12 mouse cellular contexts compared by ENCODE assay signal in the genomic region with DNA sequence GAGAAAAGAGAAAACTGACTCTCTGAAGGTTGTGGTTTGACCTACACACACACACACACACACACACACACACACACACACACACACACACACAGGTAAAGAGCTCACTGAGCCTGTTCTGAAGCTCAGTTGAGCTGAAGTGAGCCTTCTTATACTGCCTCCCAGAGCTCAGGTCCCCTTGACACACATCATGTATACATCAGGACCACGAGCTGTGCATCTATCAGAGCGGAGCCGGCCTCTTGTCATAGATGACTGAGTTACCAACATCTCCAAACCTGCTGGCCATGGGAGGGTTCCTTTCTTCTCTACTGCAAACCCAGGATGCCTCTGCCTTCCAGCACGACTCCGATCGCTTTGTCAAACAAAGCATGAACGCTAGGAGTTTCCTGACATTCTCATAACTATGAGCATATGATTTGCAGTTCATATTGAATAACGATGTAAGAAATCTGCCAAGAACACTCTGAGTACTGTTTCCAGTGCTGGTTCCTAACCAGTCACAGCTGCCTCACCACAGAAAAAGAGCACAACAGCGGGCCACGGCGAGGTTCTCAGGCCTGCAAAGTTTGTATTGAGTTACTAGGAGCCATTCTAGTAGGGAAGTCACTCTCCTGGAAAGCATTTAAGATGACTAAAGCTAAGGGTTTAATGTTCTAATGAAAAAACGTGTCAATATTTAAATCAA.
DNase-seq lines count a peak whose midpoint lies in the region; ATAC-seq and TF ChIP-seq lines count a peak whose summit lies in the region.
"Had no signal": no experiment of that assay in that cellular context is flagged by ENCODE, and none has a peak within 500 bp of the region (broad histone marks: within the 10 kb centered on the region; RNA-seq: fewer than 3 reads in every experiment).

No protein-coding gene starts in this region.

- no peak for TF ChIP-seq CTCF in gastrocnemius, adult 2 months (IDR thresholded peaks at IDR 0.05)
- TF ChIP-seq CTCF in embryonic fibroblast, embryonic 13.5 days (IDR thresholded peaks at IDR 0.05; ENCODE audit: borderline replicate concordance, insufficient read depth, low read length), result no peak

- no peaks in the 10 kb centered on the region for H3K27me3 ChIP-seq in stomach, embryonic 15.5 days (replicated peaks)
- H3K27me3 ChIP-seq: liver, embryonic 13.5 days; neural tube, embryonic 15.5 days had no signal

- intact Hi-C loops in gastrocnemius, adult 2 months (cut with DNase I), result no loop called here

- DNase-seq in gastrocnemius, adult 2 months, result no peak
- no peak for DNase-seq in gastrocnemius, postnatal 10 days
- peak; percentile 39 to 60 for DNase-seq in kidney, postnatal 4 days
- DNase-seq in kidney, adult 8-10 months, result no peak
- DNase-seq in frontal cortex, adult 2 months (ENCODE audit: extremely low spot score in 1 of 2, low spot score in 1 of 2), result no peak
- DNase-seq: liver, embryonic 13.5 days; thymus, postnatal 14 days had no signal

- peak overlapping the region; percentile 20; the same call in 1 of the 2 replicates for H3K27ac ChIP-seq in gastrocnemius, adult 2 months
- H3K27ac ChIP-seq in embryonic fibroblast, embryonic 13.5 days (ENCODE audit: insufficient read depth, low read length), result peak overlapping the region; percentile 15; the same call in 1 of the 2 replicates
- H3K27ac ChIP-seq in stomach, embryonic 15.5 days, result peak overlapping the region; percentile 6
- H3K27ac ChIP-seq: hindbrain, embryonic 10.5 days; liver, embryonic 13.5 days; neural tube, embryonic 15.5 days had no signal

- no peaks in the 10 kb centered on the region for H3K9me3 ChIP-seq in stomach, embryonic 15.5 days
- H3K9me3 ChIP-seq: hindbrain, embryonic 10.5 days; liver, embryonic 13.5 days; neural tube, embryonic 15.5 days had no signal

- no peaks in the 10 kb centered on the region for H3K36me3 ChIP-seq in stomach, embryonic 15.5 days
- H3K36me3 ChIP-seq: hindbrain, embryonic 10.5 days; liver, embryonic 13.5 days; neural tube, embryonic 15.5 days had no signal

- ATAC-seq in stomach, embryonic 15.5 days (ENCODE audit: insufficient read depth, low FRiP score, low read depth), result no peak; the same call in 1 of the 2 replicates
- ATAC-seq: intestine, postnatal 0 days had no signal

- 56% methylated on average over 12 of the region's 12 CpGs for WGBS in stomach, embryonic 15.5 days

- TF ChIP-seq POLR2A in embryonic fibroblast, embryonic 13.5 days (IDR thresholded peaks at IDR 0.05; ENCODE audit: low read depth, low read length), result no peak

- H3K4me1 ChIP-seq in embryonic fibroblast, embryonic 13.5 days (ENCODE audit: control insufficient read depth, insufficient read depth, low read length), result no peaks in the 10 kb centered on the region
- peaks cover 2% of the 10 kb centered on the region; the same call in 1 of the 2 replicates for H3K4me1 ChIP-seq in stomach, embryonic 15.5 days
- H3K4me1 ChIP-seq: hindbrain, embryonic 10.5 days; liver, embryonic 13.5 days; neural tube, embryonic 15.5 days had no signal

- H3K9ac ChIP-seq in stomach, embryonic 15.5 days, result no peak overlapping the region
- H3K9ac ChIP-seq: liver, embryonic 13.5 days; neural tube, embryonic 15.5 days had no signal

- H3K4me3 ChIP-seq in gastrocnemius, adult 2 months, result no peak overlapping the region
- no peak overlapping the region for H3K4me3 ChIP-seq in embryonic fibroblast, embryonic 13.5 days (ENCODE audit: insufficient read depth, low read length)
- no peak overlapping the region for H3K4me3 ChIP-seq in stomach, embryonic 15.5 days (replicated peaks)
- H3K4me3 ChIP-seq: hindbrain, embryonic 10.5 days; liver, embryonic 13.5 days; neural tube, embryonic 15.5 days had no signal

- no peak overlapping the region for H3K4me2 ChIP-seq in stomach, embryonic 15.5 days
- H3K4me2 ChIP-seq: liver, embryonic 13.5 days; neural tube, embryonic 15.5 days had no signal

Comparison
In these comparisons a context has a peak if more than half of its experiments do, and no peak if none do; other contexts are left out.
1. DNase-seq: peak in kidney, postnatal 4 days (2 of 2); none in gastrocnemius, adult 2 months (single experiment), gastrocnemius, postnatal 10 days (single experiment), kidney, adult 8-10 months (0 of 2) and frontal cortex, adult 2 months (0 of 2).
2. Peak in every context shown above with its lines, with median percentiles within 50 percentile points of each other: H3K27ac ChIP-seq.